Mouse (Mus musculus) colon, adult 2 months (tissue): ENCODE data around the gene Lrrc27. TPM values are rescaled to one million over a fixed set of nuclear protein-coding genes. Genes with fewer than 3 reads are reported as not detected.

Source experiments
- polyA plus RNA-seq: library from polyadenylated mRNA; depleted of rRNA; stranded (reverse); fragments of >200 nt; gene quantifications from 2 replicates; pipeline ENCODE4 v1.2.3, GENCODE M21; 2012; rRNA removed

The Lrrc27 gene
- 2.3 and 2.5 TPM in 2 replicates for polyA plus RNA-seq

GRCm38 (mm10) chr7:139212754-139213745 lies at the start of gene Lrrc27, which contains the start of gene Stk32c:
Gene Lrrc27, plus strand, starts transcription at chr7:139212988.
Gene Stk32c, minus strand, starts transcription at chr7:139213307.

GRCm38 (mm10) chr7:139247881-139248614 lies 35.3 kb downstream of the Lrrc27 start, which contains the start of gene Pwwp2b:
Gene Pwwp2b, plus strand, starts transcription at chr7:139248482.

Other genes starting within 250 kb of the Lrrc27 start
- gene Dpysl4, start 127.0 kb upstream of the Lrrc27 start, polyA plus RNA-seq, result 1.3 and 1.7 TPM in 2 replicates
- gene Stk32c, start 319 bp downstream of the Lrrc27 start, polyA plus RNA-seq, result 3.8 and 5.3 TPM in 2 replicates
- 16.5 and 17.6 TPM in 2 replicates for gene Pwwp2b, start 35.5 kb downstream of the Lrrc27 start, polyA plus RNA-seq
- 41.4 and 41.6 TPM in 2 replicates for gene Inpp5a, start 176.1 kb downstream of the Lrrc27 start, polyA plus RNA-seq